Mouse (Mus musculus) gastrocnemius, adult 8-10 months (tissue): ENCODE data around the gene 6430531B16Rik. TPM values are rescaled to one million over a fixed set of nuclear protein-coding genes. Genes with fewer than 3 reads are reported as not detected.

ENCODE experiments used
- DNase-seq, 2 experiments: peaks; one replicate each; pipeline ENCODE4 v3.0.0; 2022; ENCODE audit warnings: low spot score in 2 of 2
- total RNA-seq, 4 experiments: library from RNA; stranded (reverse); gene quantifications; 2 replicates each; pipeline ENCODE4 v1.2.4; 2022

6430531B16Rik gene
- not detected for total RNA-seq

GRCm38 (mm10) chr7:139978278-139978892, at the start of gene 6430531B16Rik:
Gene 6430531B16Rik (minus strand): TSS chr7:139978755.
- peak; percentile 43 to 76 for DNase-seq

GRCm38 (mm10) chr7:140011336-140011735, 32.8 kb upstream of the 6430531B16Rik start:
- DNase-seq: no peak

GRCm38 (mm10) chr7:140007781-140008180, 29.2 kb upstream of the 6430531B16Rik start:
- no peak for DNase-seq

GRCm38 (mm10) chr7:140006861-140007611, 28.5 kb upstream of the 6430531B16Rik start:
- no peak for DNase-seq

GRCm38 (mm10) chr7:140004666-140005065, 26.1 kb upstream of the 6430531B16Rik start:
- no peak for DNase-seq

GRCm38 (mm10) chr7:140001086-140001740, 22.7 kb upstream of the 6430531B16Rik start:
- DNase-seq: no peak

- DNase-seq: no peak
Observed at GRCm38 (mm10) chr7:139998691-139999350, 20.3 kb upstream of the 6430531B16Rik start.

- peak in 1 of 2 experiments; percentile 25 for DNase-seq
Observed at GRCm38 (mm10) chr7:139994676-139995075, 16.1 kb upstream of the 6430531B16Rik start.

GRCm38 (mm10) chr7:139994202-139994601, 15.6 kb upstream of the 6430531B16Rik start:
- DNase-seq: no peak

GRCm38 (mm10) chr7:139993532-139993931, 15.0 kb upstream of the 6430531B16Rik start:
- DNase-seq: no peak

GRCm38 (mm10) chr7:139992406-139992805, 13.9 kb upstream of the 6430531B16Rik start, which contains the start of gene Adam8:
Gene Adam8 (minus strand): TSS chr7:139992562.
- DNase-seq: no peak

- no peak for DNase-seq
Observed at GRCm38 (mm10) chr7:139990864-139991394, 12.4 kb upstream of the 6430531B16Rik start.

GRCm38 (mm10) chr7:139988272-139988671, 9.7 kb upstream of the 6430531B16Rik start:
- DNase-seq: no peak

GRCm38 (mm10) chr7:139984505-139984904, 6.0 kb upstream of the 6430531B16Rik start:
- DNase-seq: no peak

GRCm38 (mm10) chr7:139982058-139982457, 3.5 kb upstream of the 6430531B16Rik start:
- no peak for DNase-seq

- DNase-seq: no peak
Observed at GRCm38 (mm10) chr7:139980778-139981177, 2.2 kb upstream of the 6430531B16Rik start.

GRCm38 (mm10) chr7:139979011-139979719, 610 bp upstream of the 6430531B16Rik start:
- DNase-seq: no peak

GRCm38 (mm10) chr7:139975471-139975870, 3.1 kb downstream of the 6430531B16Rik start:
- no peak for DNase-seq

GRCm38 (mm10) chr7:139974307-139974706, 4.2 kb downstream of the 6430531B16Rik start:
- DNase-seq: no peak

- no peak for DNase-seq
Observed at GRCm38 (mm10) chr7:139972923-139973331, 5.6 kb downstream of the 6430531B16Rik start.

GRCm38 (mm10) chr7:139971436-139971835, 7.1 kb downstream of the 6430531B16Rik start:
- DNase-seq: no peak
